Mouse (Mus musculus) heart, embryonic 10.5 days (tissue): ENCODE measurements around the gene Mlec. TPM values are rescaled to one million over a fixed set of nuclear protein-coding genes. Genes with fewer than 3 reads are reported as not detected.

Source experiments
- DNase-seq: peaks from one replicate; pipeline ENCODE4 v3.0.0-alpha.2; 2017; ENCODE audit warnings: low spot score
- H3K27ac ChIP-seq: fragments of 300-500 bp; sonication (generic); 2 replicates; pipeline ENCODE4 v1.5.1; 2016; ENCODE audit warnings: mild to moderate bottlenecking
- H3K27me3 ChIP-seq: fragments of 300-500 bp; sonication (generic); 2 replicates; pipeline ENCODE4 v1.6.1; 2016; ENCODE audit warnings: mild to moderate bottlenecking; ENCODE audit not compliant: poor library complexity, insufficient read depth, severe bottlenecking
- H3K36me3 ChIP-seq: fragments of 300-500 bp; sonication (generic); 2 replicates; pipeline ENCODE4 v1.6.1; 2016; ENCODE audit warnings: mild to moderate bottlenecking, moderate library complexity
- H3K4me1 ChIP-seq: fragments of 300-500 bp; sonication (generic); 2 replicates; pipeline ENCODE4 v1.6.1; 2016; ENCODE audit warnings: mild to moderate bottlenecking
- H3K4me3 ChIP-seq: fragments of 300-500 bp; sonication (generic); 2 replicates; pipeline ENCODE4 v1.5.1; 2016; ENCODE audit warnings: mild to moderate bottlenecking, moderate library complexity
- H3K9me3 ChIP-seq: fragments of 300-500 bp; sonication (generic); 2 replicates; pipeline ENCODE4 v1.6.1; 2016; ENCODE audit warnings: mild to moderate bottlenecking, moderate library complexity
- WGBS: fragments of 180-500 bp; shearing (Covaris S2); methylation state at CpG from one replicate; pipeline ENCODE4 v1.1.7; 2016; 5-methylcytosine and 5-hydroxymethylcytosine counted together
- polyA plus RNA-seq: library from polyadenylated mRNA; unstranded; fragments of >200 nt; fragmentation: Nextera tagmentation; extraction: Ambion mirVana; gene quantifications from 2 replicates; pipeline ENCODE4 v1.2.1, GENCODE M21; 2016

Mlec gene
- polyA plus RNA-seq, 1 experiment from 2014 or later, result 113 TPM

- Histone ChIP-seq H3K9me3 (no peaks in the 10 kb centered on the region), H3K27me3 (peaks cover 73% of the 10 kb centered on the region), H3K4me3 (no peak overlapping the region), H3K27ac (no peak overlapping the region), H3K4me1 (peaks cover 45% of the 10 kb centered on the region), H3K36me3 (no peaks in the 10 kb centered on the region)
- no peak for DNase-seq
- 51% methylated on average over 5 of the region's 5 CpGs for WGBS
Measured at GRCm38 (mm10) chr5:115188824-115189223, 30.8 kb upstream of the Mlec start.

DNA sequence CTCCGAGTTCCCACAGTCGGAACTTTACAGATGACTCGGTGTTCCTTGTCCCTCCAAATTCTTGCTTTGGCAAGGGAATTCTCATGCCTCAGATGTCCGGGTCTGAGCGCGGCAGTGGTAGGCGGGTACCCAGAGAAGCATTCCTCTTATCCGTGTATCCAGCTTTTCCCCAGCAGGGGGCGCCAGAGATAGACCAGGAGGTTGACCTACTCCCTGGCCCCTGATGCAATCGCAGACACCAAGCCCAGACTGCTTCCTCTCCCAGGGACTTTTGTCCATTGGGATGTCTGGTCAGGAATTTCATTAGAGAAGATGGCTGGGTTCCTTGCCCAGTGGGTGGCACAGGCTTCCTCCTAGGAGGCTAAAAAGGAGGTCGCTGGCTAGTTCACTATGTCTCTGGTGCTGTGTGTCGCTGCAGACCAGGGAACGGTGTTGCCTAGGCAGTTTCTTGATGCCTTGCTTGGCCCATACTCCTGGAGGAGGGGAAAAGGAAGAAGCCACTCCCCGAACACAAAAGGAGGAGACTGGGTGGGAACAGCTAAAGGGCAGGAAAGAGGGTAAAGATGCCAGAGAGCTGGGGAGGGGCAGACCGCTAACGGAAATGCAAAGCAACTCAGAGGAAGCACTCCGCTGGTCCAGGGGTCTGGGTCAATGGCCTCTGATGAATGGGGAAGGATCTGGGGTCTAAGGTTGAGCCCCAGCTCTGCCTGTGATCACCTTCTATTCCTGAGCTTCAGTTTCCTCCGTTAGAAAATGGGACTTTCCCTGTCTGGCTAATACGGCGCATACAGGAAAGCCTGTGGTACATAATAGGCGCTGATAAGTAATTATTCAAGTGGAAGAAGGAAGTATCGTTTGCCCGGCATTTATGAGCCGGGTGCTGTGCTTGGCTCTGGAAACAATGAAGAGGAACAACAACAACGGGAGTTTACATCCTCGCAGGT lies 29.5 kb upstream of the Mlec start:
- no peaks in the 10 kb centered on the region for H3K36me3 ChIP-seq
- peaks cover 59% of the 10 kb centered on the region for H3K27me3 ChIP-seq
- WGBS, result 18% methylated on average over 26 of the region's 26 CpGs
- H3K4me1 ChIP-seq, result peaks cover 44% of the 10 kb centered on the region
- 0 out of 2 replicates have a peak overlapping the region, but pooled peaks have one; percentile 11 for H3K27ac ChIP-seq
- H3K9me3 ChIP-seq, result no peaks in the 10 kb centered on the region
- DNase-seq, result peak; percentile 95
- peak overlapping the region; percentile 36 for H3K4me3 ChIP-seq

- 40% methylated on average over 17 of the region's 17 CpGs for WGBS
- no peak overlapping the region; the same call in 1 of the 2 replicates for H3K27ac ChIP-seq
- H3K36me3 ChIP-seq, result no peaks in the 10 kb centered on the region
- H3K9me3 ChIP-seq, result no peaks in the 10 kb centered on the region
- DNase-seq, result peak; percentile 75
- H3K4me1 ChIP-seq, result peaks cover 47% of the 10 kb centered on the region
- H3K4me3 ChIP-seq, result peak overlapping the region; percentile 36
- peaks cover 50% of the 10 kb centered on the region for H3K27me3 ChIP-seq
Measured at GRCm38 (mm10) chr5:115186371-115187073, 28.5 kb upstream of the Mlec start.

DNA sequence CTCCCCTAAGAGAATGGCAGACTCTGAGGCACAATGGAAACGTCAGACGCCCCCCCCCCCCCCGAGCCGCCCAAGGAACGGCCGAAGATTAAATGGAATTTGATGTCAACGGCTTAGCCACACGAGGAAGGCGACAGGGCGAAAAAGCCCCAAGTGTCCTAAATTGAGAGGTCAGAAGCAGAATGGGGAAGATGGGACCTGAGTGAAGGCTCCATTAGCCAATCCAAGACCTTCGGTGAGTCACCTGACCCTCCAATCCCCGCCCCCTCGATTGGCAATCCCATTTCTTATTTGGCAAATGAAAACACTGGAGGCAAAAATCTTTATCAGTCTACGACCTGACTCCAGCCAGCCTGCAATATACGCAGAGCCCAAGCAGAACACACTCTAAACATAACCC lies 26.7 kb upstream of the Mlec start:
- Histone ChIP-seq H3K36me3 (no peaks in the 10 kb centered on the region), H3K9me3 (no peaks in the 10 kb centered on the region), H3K27ac (0 out of 2 replicates have a peak overlapping the region, but pooled peaks have one; percentile 7), H3K4me3 (peak overlapping the region; percentile 23; the same call in 1 of the 2 replicates), H3K27me3 (peaks cover 32% of the 10 kb centered on the region), H3K4me1 (peaks cover 61% of the 10 kb centered on the region)
- DNase-seq, result no peak
- WGBS, result 20% methylated on average over 15 of the region's 15 CpGs

DNA sequence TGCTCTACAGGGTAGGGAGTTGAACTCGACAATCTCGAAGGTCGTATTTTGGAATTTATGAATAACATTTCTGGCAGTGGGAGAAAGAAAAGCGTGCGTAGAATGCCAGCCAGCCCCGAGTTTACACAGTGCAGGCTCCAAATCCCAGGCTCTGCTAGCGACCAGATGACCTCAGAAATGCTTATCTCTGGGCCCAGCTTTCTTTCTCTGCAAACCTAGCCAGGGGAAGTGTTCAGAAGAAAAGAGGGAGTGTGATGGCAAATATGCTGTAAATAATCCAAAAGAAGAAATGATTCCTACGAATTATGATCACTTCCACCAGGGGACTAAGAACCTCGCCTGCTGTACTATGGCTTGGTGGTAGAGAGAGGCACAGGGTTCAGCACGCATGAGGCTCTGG lies 25.5 kb upstream of the Mlec start:
- Histone ChIP-seq H3K27me3 (peaks cover 22% of the 10 kb centered on the region), H3K27ac (peak overlapping the region; percentile 53; the same call in 1 of the 2 replicates), H3K4me3 (no peak overlapping the region), H3K4me1 (peaks cover 61% of the 10 kb centered on the region), H3K9me3 (no peaks in the 10 kb centered on the region), H3K36me3 (no peaks in the 10 kb centered on the region)
- DNase-seq, result no peak
- 54% methylated on average over 10 of the region's 10 CpGs for WGBS

DNA sequence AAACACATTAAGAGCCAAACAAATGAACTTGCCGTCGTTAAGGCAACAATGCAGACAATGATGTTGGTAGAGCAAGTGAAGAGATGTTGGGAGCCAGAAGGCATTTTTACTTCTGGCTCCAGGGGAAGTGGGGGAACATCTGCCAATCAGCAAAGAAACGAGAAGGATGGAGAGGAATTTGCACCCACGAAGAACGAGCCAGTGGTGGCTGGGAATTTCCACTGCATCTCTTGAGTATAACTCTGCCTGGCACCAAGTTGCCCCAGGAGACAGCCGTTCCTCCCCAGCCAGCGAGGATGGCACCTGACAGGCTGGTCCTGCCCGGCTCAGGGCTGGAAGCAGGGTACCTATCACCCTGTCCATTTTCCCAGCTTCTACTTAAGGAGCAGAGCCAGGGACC lies 24.9 kb upstream of the Mlec start:
- DNase-seq, result no peak
- Histone ChIP-seq H3K27ac (peak overlapping the region; percentile 53), H3K36me3 (no peaks in the 10 kb centered on the region)

GRCm38 (mm10) chr5:115181248-115181940 lies 23.4 kb upstream of the Mlec start:
- DNase-seq, result peak; percentile 76
- Histone ChIP-seq H3K4me3 (0 out of 2 replicates have a peak overlapping the region, but pooled peaks have one; percentile 8), H3K4me1 (peaks cover 49% of the 10 kb centered on the region), H3K36me3 (no peaks in the 10 kb centered on the region), H3K27me3 (peaks cover 17% of the 10 kb centered on the region), H3K27ac (peak overlapping the region; percentile 76), H3K9me3 (no peaks in the 10 kb centered on the region)
- WGBS, result 67% methylated on average over 13 of the region's 13 CpGs

More for the DNA sequence above, 24.9 kb upstream of the Mlec start:
- 71% methylated on average over 8 of the region's 8 CpGs for WGBS
- no peaks in the 10 kb centered on the region for H3K9me3 ChIP-seq
- peaks cover 61% of the 10 kb centered on the region for H3K4me1 ChIP-seq
- peaks cover 22% of the 10 kb centered on the region for H3K27me3 ChIP-seq
- no peak overlapping the region for H3K4me3 ChIP-seq

DNA sequence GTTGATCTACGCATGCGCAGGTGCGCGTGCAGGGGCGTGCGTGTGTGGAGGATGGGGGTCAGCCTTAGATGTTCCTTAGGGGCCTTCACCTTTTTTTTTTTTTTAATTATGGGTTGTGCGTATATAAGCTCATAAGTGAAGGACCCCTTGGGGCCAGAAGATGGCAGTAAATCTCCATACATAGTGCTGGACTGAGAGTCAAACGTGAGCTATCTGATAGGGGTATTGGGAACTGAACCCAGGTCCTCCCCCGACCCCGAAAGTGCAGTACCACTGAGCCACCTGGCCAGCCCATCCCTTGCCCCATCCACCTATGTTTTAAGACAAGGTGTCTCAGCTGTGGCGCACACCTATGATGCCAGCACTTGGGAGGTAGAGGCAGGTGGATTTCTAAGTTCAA lies 21.6 kb upstream of the Mlec start:
- Histone ChIP-seq H3K36me3 (no peaks in the 10 kb centered on the region), H3K9me3 (no peaks in the 10 kb centered on the region), H3K4me1 (peaks cover 42% of the 10 kb centered on the region), H3K27me3 (peaks cover 6% of the 10 kb centered on the region; the same call in 1 of the 2 replicates), H3K4me3 (no peak overlapping the region), H3K27ac (no peak overlapping the region)
- DNase-seq, result no peak
- 86% methylated on average over 11 of the region's 11 CpGs for WGBS

DNA sequence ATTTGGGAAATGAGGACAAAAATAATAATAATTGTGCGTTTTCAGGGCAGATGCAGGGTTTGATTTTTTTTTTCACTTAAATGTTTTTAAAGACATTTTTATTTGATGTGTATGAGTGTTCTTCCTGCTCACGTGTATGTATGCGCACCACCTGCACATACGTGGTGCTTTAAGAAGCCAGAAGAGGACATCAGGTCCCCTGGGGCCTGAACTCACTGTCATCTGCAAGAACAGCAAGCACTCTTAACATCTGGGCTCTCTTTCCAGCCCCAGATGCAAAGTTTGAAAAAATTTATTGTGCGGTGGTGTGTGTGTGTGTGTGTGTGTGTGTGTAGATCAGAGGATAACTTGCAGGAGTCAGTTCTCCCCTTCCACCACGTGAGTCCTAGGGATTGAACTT lies 19.9 kb upstream of the Mlec start:
- WGBS, result 80% methylated on average over 6 of the region's 6 CpGs
- DNase-seq, result no peak
- Histone ChIP-seq H3K27me3 (peaks cover 6% of the 10 kb centered on the region; the same call in 1 of the 2 replicates), H3K9me3 (no peaks in the 10 kb centered on the region), H3K4me1 (peaks cover 29% of the 10 kb centered on the region), H3K36me3 (no peaks in the 10 kb centered on the region), H3K4me3 (no peak overlapping the region), H3K27ac (no peak overlapping the region)

DNA sequence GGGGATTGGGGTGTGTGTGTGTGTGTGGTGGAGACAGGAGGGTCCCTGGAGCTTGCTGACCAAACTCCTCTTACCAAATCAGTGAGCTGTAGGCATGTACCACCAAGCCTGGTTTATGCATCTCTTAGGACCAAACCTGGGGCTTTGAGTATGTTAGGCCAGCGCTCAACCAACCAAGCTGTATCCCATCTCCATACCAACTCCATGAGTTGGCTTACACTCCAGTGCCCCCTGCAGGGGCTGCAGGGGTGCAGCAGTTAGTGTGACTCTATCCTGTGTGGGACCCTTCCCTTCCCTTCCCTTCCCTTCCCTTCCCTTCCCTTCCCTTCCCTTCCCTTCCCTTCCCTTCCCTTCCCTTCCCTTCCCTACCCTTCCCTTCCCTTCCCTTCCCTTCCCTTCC lies 16.6 kb upstream of the Mlec start:
- no peak overlapping the region for H3K27ac ChIP-seq
- WGBS, result 84% methylated on average over 1 of the region's 1 CpGs

GRCm38 (mm10) chr5:115170150-115170549 lies 12.2 kb upstream of the Mlec start:
- H3K27ac ChIP-seq, result no peak overlapping the region
- H3K27me3 ChIP-seq, result no peaks in the 10 kb centered on the region; the same call in 1 of the 2 replicates
- 84% methylated on average over 8 of the region's 8 CpGs for WGBS
- no peak for DNase-seq
- no peaks in the 10 kb centered on the region for H3K9me3 ChIP-seq
- peaks cover 27% of the 10 kb centered on the region for H3K4me1 ChIP-seq
- no peak overlapping the region for H3K4me3 ChIP-seq
- H3K36me3 ChIP-seq, result no peaks in the 10 kb centered on the region

More for the DNA sequence above, 16.6 kb upstream of the Mlec start:
- DNase-seq, result no peak
- Histone ChIP-seq H3K36me3 (no peaks in the 10 kb centered on the region), H3K27me3 (peaks cover 6% of the 10 kb centered on the region; the same call in 1 of the 2 replicates), H3K9me3 (no peaks in the 10 kb centered on the region), H3K4me3 (no peak overlapping the region), H3K4me1 (peaks cover 3% of the 10 kb centered on the region; the same call in 1 of the 2 replicates)

DNA sequence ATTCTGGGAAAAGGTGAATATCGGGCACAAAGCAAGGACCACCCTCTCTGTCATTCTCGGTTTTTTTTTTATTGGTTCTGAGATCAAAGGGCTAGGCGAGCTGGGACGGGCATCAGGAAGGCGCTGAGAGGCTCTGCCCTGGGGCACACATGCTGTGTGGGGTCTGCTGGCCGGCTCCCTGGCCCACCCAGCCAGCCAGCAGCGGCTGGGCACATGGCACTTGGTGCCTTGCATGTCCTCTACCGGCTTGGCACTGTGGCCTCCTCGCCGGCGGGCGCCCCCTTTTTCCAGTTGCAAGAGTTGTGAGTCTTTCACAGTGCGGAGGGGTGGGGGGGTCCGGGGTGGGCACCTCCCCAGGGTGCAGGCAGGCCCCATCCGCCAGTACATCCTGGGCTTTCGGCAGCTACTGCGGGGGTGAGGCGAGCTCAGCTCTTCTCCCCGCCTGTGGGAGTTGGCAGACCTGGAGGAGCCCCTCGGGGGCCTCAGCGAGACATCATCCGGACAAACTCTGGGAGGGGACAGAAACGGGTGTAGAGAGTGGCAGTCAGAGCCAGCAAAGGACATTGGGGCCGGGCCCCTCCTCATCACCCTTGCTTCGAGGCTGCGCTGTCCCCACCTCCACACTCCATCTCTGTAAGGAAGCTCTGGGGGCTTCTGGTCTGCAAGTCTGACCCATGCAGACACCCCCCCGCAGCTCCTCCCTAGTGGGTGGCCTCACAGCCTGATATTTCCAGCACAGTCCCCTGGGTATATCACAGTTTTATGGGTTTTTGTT lies 10.8 kb upstream of the Mlec start:
- peak overlapping the region; percentile 59; the same call in 1 of the 2 replicates for H3K27ac ChIP-seq
- H3K4me3 ChIP-seq, result peak overlapping the region; percentile 33; the same call in 1 of the 2 replicates
- no peaks in the 10 kb centered on the region for H3K36me3 ChIP-seq
- no peak for DNase-seq
- no peaks in the 10 kb centered on the region; the same call in 1 of the 2 replicates for H3K27me3 ChIP-seq
- H3K4me1 ChIP-seq, result peaks cover 27% of the 10 kb centered on the region
- 43% methylated on average over 27 of the region's 27 CpGs for WGBS
- no peaks in the 10 kb centered on the region for H3K9me3 ChIP-seq
